Mouse (Mus musculus): ENCODE measurements at regions not wholly inside any gene's neighbourhood (a gene's known extent, or its start where the extent isn't known, plus 50 kb on each side); places are given as distances from the start of the nearest gene placed in this dataset.
A peak's percentile ranks its signal among the peaks of the same experiment; 100 is the strongest.

- no peak for DNase-seq (ENCODE audit: low spot score in 2 of 2)
Measured at GRCm38 (mm10) chr2:72751441-72751840, 228.8 kb downstream of the Sp3 start.

GRCm38 (mm10) chr2:72752624-72753176 is 227.5 kb downstream of the Sp3 start:
- DNase-seq (ENCODE audit: low spot score in 2 of 2) = no peak

- DNase-seq (ENCODE audit: low spot score in 2 of 2) = no peak
Measured at GRCm38 (mm10) chr2:72753788-72754713, 226.2 kb downstream of the Sp3 start.

GRCm38 (mm10) chr2:72763454-72763853 is 216.8 kb downstream of the Sp3 start:
- DNase-seq (ENCODE audit: low spot score in 2 of 2) = no peak

- no peak for DNase-seq (ENCODE audit: low spot score in 2 of 2)
Measured at GRCm38 (mm10) chr2:72769030-72769630, 211.1 kb downstream of the Sp3 start.

- DNase-seq (ENCODE audit: low spot score in 2 of 2) = no peak
Measured at GRCm38 (mm10) chr2:72773401-72773800, 206.8 kb downstream of the Sp3 start.

- peak in 1 of 2 experiments; percentile 27 for DNase-seq (ENCODE audit: low spot score in 2 of 2)
Measured at GRCm38 (mm10) chr2:72777330-72777729, 202.9 kb downstream of the Sp3 start.

- DNase-seq (ENCODE audit: low spot score in 2 of 2) = no peak
Measured at GRCm38 (mm10) chr2:72777806-72778510, 202.3 kb downstream of the Sp3 start.

GRCm38 (mm10) chr2:72779268-72780163 is 200.7 kb downstream of the Sp3 start:
- DNase-seq (ENCODE audit: low spot score in 2 of 2) = no peak

GRCm38 (mm10) chr2:72781369-72782275 is 198.6 kb downstream of the Sp3 start:
- DNase-seq (ENCODE audit: low spot score in 2 of 2) = peak in 1 of 2 experiments; percentile 11

- DNase-seq (ENCODE audit: low spot score in 2 of 2) = no peak
Measured at GRCm38 (mm10) chr2:72782355-72782754, 197.9 kb downstream of the Sp3 start.

GRCm38 (mm10) chr2:72785365-72786043 is 194.7 kb downstream of the Sp3 start:
- no peak for DNase-seq (ENCODE audit: low spot score in 2 of 2)

GRCm38 (mm10) chr2:72786044-72786737 is 194.1 kb downstream of the Sp3 start:
- DNase-seq (ENCODE audit: low spot score in 2 of 2) = no peak

GRCm38 (mm10) chr2:72787616-72788015 is 192.6 kb downstream of the Sp3 start:
- DNase-seq (ENCODE audit: low spot score in 2 of 2) = no peak

GRCm38 (mm10) chr2:72791496-72791895 is 188.8 kb downstream of the Sp3 start:
- DNase-seq (ENCODE audit: low spot score in 2 of 2) = no peak

GRCm38 (mm10) chr2:72793424-72793823 is 186.8 kb downstream of the Sp3 start:
- no peak for DNase-seq (ENCODE audit: low spot score in 2 of 2)

- no peak for DNase-seq (ENCODE audit: low spot score in 2 of 2)
Measured at GRCm38 (mm10) chr2:72794501-72794900, 185.7 kb downstream of the Sp3 start.

GRCm38 (mm10) chr2:72797002-72797718 is 183.1 kb downstream of the Sp3 start:
- DNase-seq (ENCODE audit: low spot score in 2 of 2) = no peak

All from gastrocnemius, postnatal 4 days (tissue).